Mouse (Mus musculus): Measurements from ENCODE around the gene Gcnt2. TPM values are rescaled to one million over a fixed set of nuclear protein-coding genes. Genes with fewer than 3 reads are reported as not detected.
"Not testable (repeated sequence)": the region's sequence is repeated elsewhere in the genome, so short reads cannot be mapped to it uniquely, and the experiment has no call there.

Gene Gcnt2
- polyA plus RNA-seq, 1 experiment from 2014 or later: 5.6 TPM

DNA sequence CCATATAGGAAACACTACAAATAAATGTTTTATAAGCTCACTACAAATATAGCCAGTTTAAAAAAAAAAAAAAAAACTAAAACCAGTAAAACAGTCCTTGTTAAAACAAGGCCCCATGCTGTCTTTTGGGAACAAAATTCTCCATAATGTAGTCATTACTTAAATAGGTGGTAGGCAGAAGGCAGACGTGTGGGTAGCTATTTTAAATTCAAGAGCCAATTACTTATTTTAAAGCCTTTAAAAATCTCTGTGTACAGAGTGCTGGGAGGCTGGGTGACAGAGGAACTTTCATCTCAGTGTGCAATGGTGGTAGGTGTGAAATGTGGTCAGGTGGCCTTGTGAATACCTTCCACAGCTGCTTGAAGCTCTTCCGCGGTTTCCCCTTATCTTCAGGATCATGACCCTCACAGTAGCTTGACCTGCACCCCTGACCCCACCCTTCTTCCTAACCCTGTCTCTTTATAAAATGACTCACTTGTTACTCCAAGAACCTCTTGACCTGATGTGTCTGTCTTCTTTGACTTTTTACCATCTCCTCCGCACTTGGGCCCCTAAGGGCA is 64.3 kb downstream of the Gcnt2 start:
- Histone ChIP-seq H3K4me3 (replicated peaks) (no peak overlapping the region), H3K36me3 (no peaks in the 10 kb centered on the region), H3K9ac (replicated peaks) (no peak overlapping the region), H3K27me3 (replicated peaks) (no peaks in the 10 kb centered on the region), H3K4me2 (no peak overlapping the region), H3K4me1 (no peaks in the 10 kb centered on the region), H3K9me3 (replicated peaks) (no peaks in the 10 kb centered on the region), H3K27ac (replicated peaks) (no peak overlapping the region)
- WGBS: 73% methylated on average over 4 of the region's 4 CpGs
- no peak for ATAC-seq (ENCODE audit: low FRiP score)

DNA sequence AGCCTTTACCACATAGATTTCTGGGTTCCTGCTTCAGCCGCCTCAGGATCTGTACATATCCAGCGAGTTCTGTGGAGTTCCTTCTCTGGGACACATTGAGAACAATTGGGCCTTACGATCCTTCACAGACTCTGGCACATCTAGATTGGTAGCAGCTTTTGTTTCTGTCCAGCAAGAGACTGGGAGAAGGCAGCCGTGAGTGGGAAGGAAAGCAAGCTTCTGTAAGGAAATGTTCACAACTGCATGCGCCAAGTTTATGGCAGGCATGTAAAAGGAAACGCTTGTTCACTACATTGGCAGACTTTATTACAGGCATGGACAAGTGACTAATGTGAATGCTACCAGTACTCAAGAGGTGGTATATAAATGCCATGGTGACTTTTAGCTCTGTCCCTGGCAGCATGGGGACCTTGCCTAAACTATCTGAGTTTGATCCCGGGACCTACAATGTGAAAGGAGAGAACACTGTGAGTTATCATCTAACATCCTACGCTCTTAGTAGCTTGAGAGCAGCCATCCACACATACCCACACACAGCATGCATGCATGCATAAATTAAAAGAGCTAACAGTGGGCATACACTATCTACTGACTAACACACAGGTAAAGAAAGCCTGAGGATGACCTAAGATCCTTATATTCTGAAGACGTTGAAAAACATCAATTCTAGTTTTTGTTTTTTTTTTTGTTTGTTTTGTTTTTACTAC is 68.8 kb downstream of the Gcnt2 start:
- H3K4me3 ChIP-seq (replicated peaks): no peak overlapping the region
- H3K4me2 ChIP-seq: no peak overlapping the region
- no peaks in the 10 kb centered on the region for H3K4me1 ChIP-seq
- H3K9ac ChIP-seq (replicated peaks): no peak overlapping the region
- H3K9me3 ChIP-seq (replicated peaks): no peaks in the 10 kb centered on the region
- no peak overlapping the region for H3K27ac ChIP-seq (replicated peaks)
- no peaks in the 10 kb centered on the region for H3K27me3 ChIP-seq (replicated peaks)
- WGBS: 59% methylated on average over 9 of the region's 9 CpGs
- no peak for ATAC-seq (ENCODE audit: low FRiP score)
- no peaks in the 10 kb centered on the region for H3K36me3 ChIP-seq

- H3K27me3 ChIP-seq (replicated peaks); H3K36me3 ChIP-seq; H3K9ac ChIP-seq (replicated peaks); H3K4me2 ChIP-seq; H3K27ac ChIP-seq (replicated peaks); H3K9me3 ChIP-seq (replicated peaks); H3K4me3 ChIP-seq (replicated peaks); ATAC-seq (ENCODE audit: low FRiP score); H3K4me1 ChIP-seq: not testable (repeated sequence)
- WGBS: no CpG with 5 or more reads among the region's 2 CpGs
These were observed 72.3 kb downstream of the Gcnt2 start for GRCm38 (mm10) chr13:40931871-40932270.

GRCm38 (mm10) chr13:40932573-40932972 is 73.0 kb downstream of the Gcnt2 start:
- WGBS: 87% methylated on average over 5 of the region's 5 CpGs
- Histone ChIP-seq H3K4me1 (no peaks in the 10 kb centered on the region), H3K4me2 (no peak overlapping the region), H3K9me3 (replicated peaks) (no peaks in the 10 kb centered on the region), H3K9ac (replicated peaks) (no peak overlapping the region), H3K27ac (replicated peaks) (no peak overlapping the region), H3K36me3 (no peaks in the 10 kb centered on the region), H3K27me3 (replicated peaks) (no peaks in the 10 kb centered on the region), H3K4me3 (replicated peaks) (no peak overlapping the region)
- ATAC-seq (ENCODE audit: low FRiP score): no peak

GRCm38 (mm10) chr13:40934341-40934740 is 74.8 kb downstream of the Gcnt2 start:
- Histone ChIP-seq H3K4me2 (no peak overlapping the region), H3K9ac (replicated peaks) (no peak overlapping the region), H3K4me1 (0 out of 2 replicates have a peak, but pooled peaks cover 2% of the 10 kb centered on the region), H3K36me3 (no peaks in the 10 kb centered on the region), H3K9me3 (replicated peaks) (no peaks in the 10 kb centered on the region), H3K27me3 (replicated peaks) (no peaks in the 10 kb centered on the region), H3K27ac (replicated peaks) (no peak overlapping the region), H3K4me3 (replicated peaks) (no peak overlapping the region)
- 87% methylated on average over 3 of the region's 3 CpGs for WGBS
- ATAC-seq (ENCODE audit: low FRiP score): no peak

- Histone ChIP-seq H3K9ac (replicated peaks) (no peak overlapping the region), H3K27me3 (replicated peaks) (no peaks in the 10 kb centered on the region), H3K9me3 (replicated peaks) (no peaks in the 10 kb centered on the region), H3K27ac (replicated peaks) (no peak overlapping the region), H3K4me2 (no peak overlapping the region), H3K4me3 (replicated peaks) (no peak overlapping the region), H3K4me1 (0 out of 2 replicates have a peak, but pooled peaks cover 2% of the 10 kb centered on the region), H3K36me3 (no peaks in the 10 kb centered on the region)
- ATAC-seq (ENCODE audit: low FRiP score): no peak
- 48% methylated on average over 5 of the region's 5 CpGs for WGBS
These were observed 78.0 kb downstream of the Gcnt2 start for GRCm38 (mm10) chr13:40937586-40937985.

DNA sequence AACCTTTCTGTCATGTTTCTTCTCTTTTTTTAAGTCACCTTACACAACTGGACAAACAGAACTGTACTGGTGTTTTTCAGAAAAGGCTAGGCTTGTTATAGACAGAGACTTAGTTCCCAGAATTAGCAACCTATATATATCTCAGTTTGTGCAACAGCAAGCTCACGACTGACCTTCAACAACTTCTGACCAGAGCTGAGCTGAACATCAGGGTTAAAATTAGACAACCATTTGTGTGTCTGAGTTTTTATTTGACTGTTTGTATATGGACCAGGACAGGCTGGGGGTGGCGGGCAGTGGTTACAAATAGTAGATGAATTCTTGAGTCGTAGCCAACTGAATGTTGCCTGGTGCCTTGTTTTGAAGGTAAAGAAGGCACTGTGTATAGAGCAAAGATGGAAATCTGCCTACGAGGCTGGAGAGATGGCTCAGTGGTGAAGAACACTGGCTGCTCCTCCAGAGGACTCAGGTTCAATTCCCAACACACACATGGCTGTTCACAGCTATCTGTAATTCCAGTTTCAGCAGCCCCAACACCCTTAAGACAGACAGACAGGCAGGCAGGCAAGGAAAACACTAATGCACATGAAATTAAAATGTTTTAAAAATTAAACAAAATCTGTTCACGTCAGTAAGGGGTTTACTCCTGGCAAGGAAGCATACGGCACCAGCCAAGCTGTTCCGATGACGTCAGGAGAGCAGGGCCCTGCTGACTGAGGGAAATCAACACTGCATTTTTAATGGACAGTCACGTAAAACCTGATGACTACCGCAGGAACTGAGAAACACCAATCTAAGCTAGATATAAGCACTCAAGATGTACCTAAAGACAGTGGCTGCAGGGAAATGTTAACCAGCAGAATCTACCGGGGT is 79.2 kb downstream of the Gcnt2 start:
- Histone ChIP-seq H3K9me3 (replicated peaks) (no peaks in the 10 kb centered on the region), H3K9ac (replicated peaks) (no peak overlapping the region), H3K27me3 (replicated peaks) (no peaks in the 10 kb centered on the region), H3K4me2 (no peak overlapping the region), H3K36me3 (no peaks in the 10 kb centered on the region), H3K4me1 (0 out of 2 replicates have a peak, but pooled peaks cover 2% of the 10 kb centered on the region), H3K4me3 (replicated peaks) (no peak overlapping the region), H3K27ac (replicated peaks) (no peak overlapping the region)
- WGBS: 76% methylated on average over 11 of the region's 11 CpGs
- ATAC-seq (ENCODE audit: low FRiP score): no peak

- WGBS: 88% methylated on average over 1 of the region's 1 CpGs
These were observed 83.5 kb downstream of the Gcnt2 start for GRCm38 (mm10) chr13:40943066-40943465.

GRCm38 (mm10) chr13:40943936-40944335 is 84.4 kb downstream of the Gcnt2 start:
- H3K9ac ChIP-seq (replicated peaks): no peak overlapping the region
- H3K4me3 ChIP-seq (replicated peaks): no peak overlapping the region
- no peaks in the 10 kb centered on the region for H3K9me3 ChIP-seq (replicated peaks)
- H3K27me3 ChIP-seq (replicated peaks): no peaks in the 10 kb centered on the region
- peaks cover 13% of the 10 kb centered on the region for H3K4me1 ChIP-seq
- 66% methylated on average over 5 of the region's 5 CpGs for WGBS
- ATAC-seq (ENCODE audit: low FRiP score): no peak
- H3K27ac ChIP-seq (replicated peaks): no peak overlapping the region
- no peaks in the 10 kb centered on the region for H3K36me3 ChIP-seq
- H3K4me2 ChIP-seq: no peak overlapping the region

More at GRCm38 (mm10) chr13:40943066-40943465, 83.5 kb downstream of the Gcnt2 start:
- H3K27me3 ChIP-seq (replicated peaks): no peaks in the 10 kb centered on the region
- H3K4me2 ChIP-seq: no peak overlapping the region
- H3K36me3 ChIP-seq: no peaks in the 10 kb centered on the region
- H3K4me3 ChIP-seq (replicated peaks): no peak overlapping the region
- H3K4me1 ChIP-seq: peaks cover 14% of the 10 kb centered on the region
- H3K9ac ChIP-seq (replicated peaks): no peak overlapping the region
- no peak overlapping the region for H3K27ac ChIP-seq (replicated peaks)
- no peaks in the 10 kb centered on the region for H3K9me3 ChIP-seq (replicated peaks)
- ATAC-seq (ENCODE audit: low FRiP score): no peak

DNA sequence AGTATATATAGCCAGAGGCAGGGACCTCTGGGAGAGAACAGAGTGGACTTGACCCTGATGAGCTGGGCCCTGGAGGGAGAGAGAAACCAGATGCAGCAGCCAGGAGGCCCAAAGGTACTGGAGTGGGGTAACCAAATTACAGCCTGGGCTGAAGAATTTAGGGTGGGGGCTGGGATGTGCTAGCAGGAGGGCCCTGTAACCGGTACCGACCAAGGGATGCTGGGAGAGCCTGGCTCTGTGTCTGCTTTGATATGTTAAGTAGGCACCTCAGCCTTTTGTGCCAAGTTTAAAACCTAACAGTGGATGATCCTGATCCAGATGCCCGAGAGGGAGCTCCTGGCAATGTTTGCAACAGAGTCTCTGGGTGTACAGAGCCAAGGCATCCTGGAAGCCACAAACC is 84.8 kb downstream of the Gcnt2 start:
- Histone ChIP-seq H3K4me3 (replicated peaks) (no peak overlapping the region), H3K4me2 (no peak overlapping the region), H3K9me3 (replicated peaks) (no peaks in the 10 kb centered on the region), H3K4me1 (peaks cover 13% of the 10 kb centered on the region), H3K36me3 (no peaks in the 10 kb centered on the region), H3K27me3 (replicated peaks) (no peaks in the 10 kb centered on the region), H3K9ac (replicated peaks) (no peak overlapping the region), H3K27ac (replicated peaks) (no peak overlapping the region)
- 7% methylated on average over 3 of the region's 3 CpGs for WGBS
- no peak for ATAC-seq (ENCODE audit: low FRiP score)

DNA sequence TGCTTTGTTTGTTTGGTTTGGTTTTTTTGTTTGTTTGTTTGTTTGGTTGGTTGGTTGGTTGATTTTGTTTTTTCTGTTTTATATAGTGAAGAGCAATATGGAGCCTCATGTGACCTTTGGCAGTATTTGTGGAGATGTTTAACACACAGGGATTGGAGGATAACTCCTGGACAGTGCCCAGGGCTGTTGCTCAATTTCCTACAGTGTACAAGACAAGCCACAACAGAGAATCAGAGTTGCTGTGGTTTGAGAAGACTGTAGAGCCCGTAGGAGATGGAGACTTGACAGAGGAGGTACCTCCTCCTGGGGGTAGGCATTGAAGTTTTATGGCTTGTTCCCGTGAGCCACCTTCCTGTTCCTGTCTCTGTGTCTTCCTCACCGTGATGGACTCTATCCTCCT is 87.0 kb downstream of the Gcnt2 start:
- Histone ChIP-seq H3K36me3 (no peaks in the 10 kb centered on the region), H3K4me3 (replicated peaks) (no peak overlapping the region), H3K9me3 (replicated peaks) (no peaks in the 10 kb centered on the region), H3K27ac (replicated peaks) (no peak overlapping the region), H3K9ac (replicated peaks) (no peak overlapping the region), H3K27me3 (replicated peaks) (no peaks in the 10 kb centered on the region), H3K4me1 (peaks cover 13% of the 10 kb centered on the region), H3K4me2 (no peak overlapping the region)
- 66% methylated on average over 3 of the region's 3 CpGs for WGBS
- ATAC-seq (ENCODE audit: low FRiP score): no peak

Measured in neural tube, embryonic 15.5 days (tissue).